Mouse (Mus musculus) left cerebral cortex, adult 2 months (tissue): Measurements from ENCODE around the gene Fa2h. TPM values are rescaled to one million over a fixed set of nuclear protein-coding genes. Genes with fewer than 3 reads are reported as not detected.

Source experiments
- DNase-seq, 2 experiments: peaks; one replicate each; pipeline ENCODE4 v3.0.0; 2021 to 2022; ENCODE audit warnings: low spot score in 2 of 2, mixed read lengths in 1 of 2; ENCODE audit errors: extremely low spot score in 1 of 2
- H3K27ac ChIP-seq: fragments of 200-600 bp; 2 replicates; pipeline ENCODE4 v1.8.1; 2022
- H3K4me3 ChIP-seq: fragments of 200-600 bp; 2 replicates; pipeline ENCODE4 v1.8.1; 2022
- CTCF ChIP-seq: fragments of 200-600 bp; IDR thresholded peaks from 2 replicates; pipeline ENCODE4 v1.8.1; 2022; ENCODE audit warnings: antibody characterized with exemption, mild to moderate bottlenecking, moderate library complexity
- intact Hi-C: fragments of 180-260 bp; cut with DNase I; formaldehyde crosslinking; loops from one replicate; pipeline ENCODE4 v1.15.1; 2025
- total RNA-seq, 2 experiments: library from RNA; stranded (reverse); gene quantifications; 2 replicates each; pipeline ENCODE4 v1.2.3; 2021

Fa2h gene
- total RNA-seq, 2 experiments from 2014 or later = 12.4 to 13.7 TPM

- TF ChIP-seq CTCF = no peak
- no peak overlapping the region for H3K4me3 ChIP-seq
- no peak overlapping the region for H3K27ac ChIP-seq
- no peak for DNase-seq
- intact Hi-C loops = no loop called here
Measured at GRCm38 (mm10) chr8:111389581-111389980, 4.0 kb downstream of the Fa2h start.

GRCm38 (mm10) chr8:111385915-111386314, 7.7 kb downstream of the Fa2h start:
- intact Hi-C loops = no loop called here
- H3K4me3 ChIP-seq = no peak overlapping the region
- H3K27ac ChIP-seq = no peak overlapping the region
- DNase-seq = no peak
- no peak for TF ChIP-seq CTCF

- H3K4me3 ChIP-seq = no peak overlapping the region
- TF ChIP-seq CTCF = no peak
- no peak for DNase-seq
- intact Hi-C loops = no loop called here
- no peak overlapping the region for H3K27ac ChIP-seq
Measured at GRCm38 (mm10) chr8:111384628-111385027, 9.0 kb downstream of the Fa2h start.

DNA sequence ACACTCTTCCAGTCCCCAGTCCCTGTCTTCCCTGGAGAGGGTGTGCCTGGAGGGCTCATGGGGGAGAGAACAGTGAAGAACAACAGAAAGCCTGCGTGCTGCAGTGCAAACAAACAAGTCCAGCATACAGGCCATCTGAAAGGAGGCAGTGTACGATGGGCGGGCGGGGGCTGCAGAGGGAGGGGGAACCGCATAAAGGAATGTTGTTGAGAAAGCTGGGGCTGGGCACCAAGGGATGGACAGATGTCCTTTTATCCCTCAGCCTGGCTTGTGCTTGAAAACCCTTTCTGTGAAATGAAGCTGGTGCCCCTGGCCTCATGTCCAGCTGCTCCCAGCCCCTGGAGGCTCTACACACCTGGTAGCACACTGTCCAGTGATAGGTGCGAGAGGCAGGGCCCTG, 18.4 kb downstream of the Fa2h start:
- Histone ChIP-seq H3K4me3 (no peak overlapping the region), H3K27ac (peak overlapping the region; percentile 51)
- TF ChIP-seq CTCF = no peak
- intact Hi-C loops = no loop called here
- no peak for DNase-seq

GRCm38 (mm10) chr8:111369711-111370110, 23.9 kb downstream of the Fa2h start:
- no peak for DNase-seq
- H3K27ac ChIP-seq = no peak overlapping the region

DNA sequence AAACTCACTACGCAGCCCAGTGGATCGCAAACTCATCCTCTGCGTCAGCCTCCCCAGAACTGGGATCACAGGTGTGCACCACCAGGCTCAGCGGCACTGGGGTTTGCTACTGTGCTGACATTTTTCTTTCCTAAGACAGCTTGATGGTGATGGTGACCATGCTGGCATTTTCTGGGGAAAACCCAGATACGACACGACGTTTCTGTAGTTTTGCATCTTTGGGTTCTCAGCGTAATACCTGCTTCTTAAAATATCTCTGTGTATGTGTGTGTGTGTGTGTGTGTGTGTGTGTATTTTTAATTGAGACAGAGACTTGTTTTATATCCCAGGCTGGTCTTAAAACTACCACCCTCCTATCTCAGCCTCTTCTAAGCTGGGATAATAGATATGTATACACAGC, 26.3 kb downstream of the Fa2h start:
- DNase-seq = no peak
- intact Hi-C loops = no loop called here
- TF ChIP-seq CTCF = no peak
- Histone ChIP-seq H3K4me3 (no peak overlapping the region), H3K27ac (no peak overlapping the region)

More at GRCm38 (mm10) chr8:111369711-111370110, 23.9 kb downstream of the Fa2h start:
- no peak overlapping the region for H3K4me3 ChIP-seq
- no peak for TF ChIP-seq CTCF
- intact Hi-C loops = no loop called here

DNA sequence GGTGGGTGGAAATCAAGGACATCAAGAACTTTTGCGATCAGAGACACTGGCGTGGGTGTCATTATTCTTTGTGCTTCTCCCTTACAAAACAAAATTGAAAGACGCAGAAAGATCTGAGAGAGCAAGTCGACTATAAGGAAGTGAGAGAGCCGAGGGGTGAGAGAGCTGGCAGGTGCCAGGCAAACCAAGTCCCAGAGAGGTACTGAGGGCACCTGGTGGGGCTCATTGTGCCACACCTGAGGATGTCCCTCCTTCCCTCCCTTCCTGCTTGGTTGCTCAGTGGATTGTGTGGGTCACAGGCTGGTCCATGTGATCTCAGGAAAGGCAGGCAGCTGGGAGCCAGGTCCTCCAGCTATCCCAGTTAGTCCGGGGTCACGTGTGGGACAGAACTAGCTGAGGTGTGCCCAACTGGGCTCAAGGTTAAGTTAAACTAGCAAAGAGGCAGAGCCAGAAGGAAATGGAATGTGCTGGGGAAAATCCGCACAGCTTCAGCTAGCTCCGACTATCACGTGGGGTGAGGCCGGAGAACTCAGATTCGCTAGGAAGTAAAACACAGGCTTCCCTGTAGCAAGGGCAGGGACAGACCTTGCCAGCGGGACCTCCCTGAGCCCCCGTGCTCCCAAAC, 26.9 kb downstream of the Fa2h start:
- TF ChIP-seq CTCF = no peak
- no peak for DNase-seq
- intact Hi-C loops = no loop called here
- no peak overlapping the region for H3K27ac ChIP-seq
- H3K4me3 ChIP-seq = no peak overlapping the region

GRCm38 (mm10) chr8:111363489-111363888, 30.1 kb downstream of the Fa2h start:
- Histone ChIP-seq H3K4me3 (no peak overlapping the region), H3K27ac (no peak overlapping the region)
- TF ChIP-seq CTCF = no peak
- intact Hi-C loops = no loop called here
- DNase-seq = peak in 1 of 2 experiments; percentile 26

GRCm38 (mm10) chr8:111360579-111361209, 32.9 kb downstream of the Fa2h start:
- TF ChIP-seq CTCF = no peak

GRCm38 (mm10) chr8:111359936-111360335, 33.7 kb downstream of the Fa2h start:
- DNase-seq = no peak
- H3K27ac ChIP-seq = no peak overlapping the region
- intact Hi-C loops = no loop called here
- H3K4me3 ChIP-seq = no peak overlapping the region
- TF ChIP-seq CTCF = no peak

More at GRCm38 (mm10) chr8:111360579-111361209, 32.9 kb downstream of the Fa2h start:
- intact Hi-C loops = no loop called here
- no peak for DNase-seq
- Histone ChIP-seq H3K4me3 (no peak overlapping the region), H3K27ac (no peak overlapping the region)

DNA sequence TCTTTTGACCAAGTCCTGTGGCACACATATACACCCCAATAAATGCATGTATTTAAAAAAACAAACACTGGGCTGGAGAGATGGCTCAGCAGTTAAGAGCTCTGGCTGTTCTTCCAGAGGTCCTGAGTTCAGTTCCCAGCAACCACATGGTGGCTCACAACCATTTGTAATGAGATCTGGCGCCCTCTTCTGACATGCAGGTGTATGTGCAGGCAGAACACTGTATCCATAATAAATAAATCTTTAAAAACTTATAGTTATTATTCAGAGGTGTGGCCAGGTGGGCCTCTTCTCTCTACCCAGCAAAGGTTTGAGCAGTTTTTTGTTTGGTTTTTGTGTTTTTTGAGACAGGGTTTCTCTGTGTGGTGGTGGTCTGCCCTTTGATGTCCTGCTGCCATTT, 34.7 kb downstream of the Fa2h start:
- Histone ChIP-seq H3K27ac (no peak overlapping the region), H3K4me3 (no peak overlapping the region)
- intact Hi-C loops = no loop called here
- TF ChIP-seq CTCF = peak; percentile 22
- DNase-seq = no peak

DNA sequence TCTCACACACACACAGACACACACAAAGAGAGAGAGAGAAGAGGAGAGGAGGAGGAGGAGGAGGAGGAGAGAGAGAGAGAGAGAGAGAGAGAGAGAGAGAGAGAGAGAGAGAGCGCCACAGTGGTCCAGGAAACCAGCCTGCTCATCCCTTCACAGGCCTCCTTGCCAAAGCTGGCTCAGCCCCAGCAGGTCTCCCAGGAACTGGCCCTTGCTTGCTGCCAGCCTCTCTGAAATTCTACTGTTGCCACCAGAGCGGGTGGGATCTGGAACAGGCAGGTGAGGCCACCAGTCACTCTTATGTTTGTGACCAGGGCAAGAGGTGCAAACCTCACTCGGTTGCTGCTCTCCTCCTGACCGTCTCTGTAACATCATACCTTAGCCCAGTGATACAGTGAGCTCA, 36.2 kb downstream of the Fa2h start:
- Histone ChIP-seq H3K27ac (no peak overlapping the region), H3K4me3 (no peak overlapping the region)
- TF ChIP-seq CTCF = no peak
- no peak for DNase-seq
- intact Hi-C loops = no loop called here

DNA sequence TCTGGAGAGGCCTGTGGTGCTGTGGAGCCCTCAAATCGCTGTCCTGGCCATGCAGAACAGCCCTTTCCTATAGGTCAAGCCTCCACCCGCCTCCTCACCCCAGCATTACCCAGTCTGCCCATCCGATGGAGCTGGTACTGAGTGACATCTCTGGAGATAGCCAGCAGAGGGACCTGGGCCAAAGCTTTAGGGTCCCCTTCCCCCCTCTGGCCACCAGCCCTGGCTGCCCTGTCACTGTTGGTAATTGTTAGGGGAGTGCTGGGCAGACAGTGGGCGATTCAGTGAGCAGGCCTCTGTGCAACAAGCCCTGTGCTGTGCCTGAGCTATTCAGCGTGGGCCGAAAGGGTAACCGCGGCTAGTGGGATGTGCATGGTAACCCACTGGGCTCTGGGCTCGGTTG, 40.1 kb downstream of the Fa2h start:
- peak in 1 of 2 experiments; percentile 41 for DNase-seq
- H3K4me3 ChIP-seq = no peak overlapping the region
- peak; percentile 3; the same call in 1 of the 2 replicates for TF ChIP-seq CTCF
- peak overlapping the region; percentile 44; the same call in 1 of the 2 replicates for H3K27ac ChIP-seq
- intact Hi-C loops = no loop called here
